ENCODE assay signal across 14 mouse cellular contexts in the genomic region with DNA sequence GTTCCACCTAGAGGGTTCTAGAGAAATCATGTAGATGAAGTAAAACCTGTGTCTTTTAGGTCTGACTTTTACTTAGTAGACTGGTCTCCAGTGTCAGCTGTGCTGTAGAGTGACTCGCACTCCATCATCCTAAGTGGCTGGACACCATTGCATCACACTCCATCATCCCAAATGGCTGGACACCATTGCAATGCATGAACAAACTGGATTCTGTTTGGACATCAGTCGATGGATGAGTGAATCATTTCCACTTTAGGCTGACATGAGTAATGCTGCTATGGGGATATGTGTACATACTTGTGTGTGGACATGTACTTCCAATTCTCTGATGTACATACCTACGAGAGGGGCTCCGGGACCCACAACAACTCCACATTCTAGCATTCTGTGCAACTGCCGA.
"Had no signal": no experiment of that assay in that cellular context is flagged by ENCODE, and none has a peak within 500 bp of the region (broad histone marks: within the 10 kb centered on the region; RNA-seq: fewer than 3 reads in every experiment).

No protein-coding gene starts in this region.

- H3K27ac ChIP-seq: kidney, postnatal 0 days; limb, embryonic 13.5 days; liver, embryonic 15.5 days; macrophage; neural tube, embryonic 12.5 days; stomach, postnatal 0 days had no signal

- DNase-seq: kidney, adult 11 months; kidney, adult 9 months; kidney, postnatal 36 days; layer of hippocampus, adult 9-11 months; lung, adult 2 months; midbrain, embryonic 14.5 days; thymus, postnatal 4 days had no signal

- H3K4me3 ChIP-seq: limb, embryonic 13.5 days; liver, embryonic 15.5 days; neural tube, embryonic 12.5 days had no signal

- H3K36me3 ChIP-seq: liver, embryonic 15.5 days; neural tube, embryonic 12.5 days had no signal

- H3K9ac ChIP-seq: limb, embryonic 13.5 days; liver, embryonic 15.5 days; neural tube, embryonic 12.5 days had no signal

- H3K9me3 ChIP-seq: limb, embryonic 13.5 days; liver, embryonic 15.5 days had no signal

- H3K4me1 ChIP-seq: liver, embryonic 15.5 days; neural tube, embryonic 12.5 days had no signal

- H3K27me3 ChIP-seq: limb, embryonic 13.5 days; liver, embryonic 15.5 days; neural tube, embryonic 12.5 days had no signal

- H3K4me2 ChIP-seq: limb, embryonic 13.5 days; liver, embryonic 11.5 days; liver, embryonic 15.5 days; neural tube, embryonic 12.5 days had no signal
